Mouse (Mus musculus): Measurements from ENCODE around the gene Stambpl1.

Stambpl1 gene

DNA sequence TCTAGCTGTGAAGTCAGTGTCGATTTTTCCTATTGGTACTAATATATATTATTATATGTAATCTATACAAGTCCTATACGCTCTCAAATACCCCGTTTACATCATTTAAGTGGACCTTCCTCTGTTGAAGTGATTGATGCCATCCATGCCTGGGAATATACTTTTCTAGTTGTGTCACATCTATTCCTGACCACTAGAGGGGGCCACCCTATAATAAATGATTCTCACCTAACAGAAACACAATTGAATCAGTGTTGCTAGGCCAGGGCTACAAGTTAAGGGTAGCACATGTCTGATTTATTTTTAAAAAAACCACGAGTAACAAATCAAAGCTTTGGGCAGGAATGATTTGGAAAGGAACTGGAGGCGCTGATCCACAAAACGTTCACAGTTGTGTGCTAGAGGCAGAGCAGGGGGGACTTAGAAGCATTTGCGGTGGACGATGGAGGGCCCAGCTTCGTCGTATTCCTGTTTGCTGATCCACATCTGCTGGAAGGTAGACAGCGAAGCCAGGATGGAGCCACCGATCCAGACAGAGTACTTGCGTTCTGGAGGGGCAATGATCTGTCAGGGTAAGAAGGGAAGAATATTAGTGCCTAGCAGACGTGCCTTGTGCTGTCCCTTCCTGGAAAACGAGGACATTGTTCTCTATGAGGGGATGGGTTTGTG lies 49.4 kb downstream of the Stambpl1 start:
- DNase-seq = no peak

DNA sequence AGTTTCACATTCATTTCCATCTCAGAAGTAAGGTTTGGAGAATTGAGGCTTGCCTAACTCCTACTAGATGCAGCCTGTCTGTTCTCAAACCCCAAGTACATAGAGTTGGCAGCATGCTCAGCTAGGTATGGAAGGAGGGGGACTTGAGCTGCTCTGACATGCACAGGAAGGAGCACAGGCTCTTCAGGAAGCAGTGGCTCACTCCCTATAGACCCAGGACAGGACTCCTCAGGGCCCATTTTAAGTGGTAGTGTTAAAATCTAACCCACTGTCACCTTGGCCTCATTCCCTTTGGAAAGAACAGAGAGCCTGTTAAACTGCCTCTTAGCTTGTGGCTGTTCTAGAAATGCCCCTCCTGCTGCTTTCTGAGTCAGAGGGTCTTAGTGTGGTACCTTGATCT lies 50.9 kb downstream of the Stambpl1 start:
- no peak for DNase-seq

DNA sequence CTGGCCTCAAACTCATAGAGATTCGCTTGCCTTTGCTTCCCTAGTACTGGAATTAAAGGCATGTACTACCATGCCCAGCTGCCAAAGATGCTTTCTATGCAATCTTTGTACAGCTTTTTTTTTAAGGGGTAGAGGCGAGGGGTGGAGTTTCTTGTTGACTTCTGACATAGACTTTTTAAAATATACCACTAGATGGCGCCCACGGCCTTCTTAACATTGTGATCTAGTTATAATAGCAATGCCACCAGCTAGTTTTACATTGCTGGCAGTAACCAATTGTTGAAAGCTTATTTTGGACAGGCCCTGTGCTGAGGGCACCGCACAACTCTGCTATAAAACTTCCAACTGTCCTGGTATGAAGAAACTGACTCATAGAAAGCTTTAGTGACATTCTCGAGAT lies 52.0 kb downstream of the Stambpl1 start:
- DNase-seq = peak in 1 of 2 experiments; percentile 53

DNA sequence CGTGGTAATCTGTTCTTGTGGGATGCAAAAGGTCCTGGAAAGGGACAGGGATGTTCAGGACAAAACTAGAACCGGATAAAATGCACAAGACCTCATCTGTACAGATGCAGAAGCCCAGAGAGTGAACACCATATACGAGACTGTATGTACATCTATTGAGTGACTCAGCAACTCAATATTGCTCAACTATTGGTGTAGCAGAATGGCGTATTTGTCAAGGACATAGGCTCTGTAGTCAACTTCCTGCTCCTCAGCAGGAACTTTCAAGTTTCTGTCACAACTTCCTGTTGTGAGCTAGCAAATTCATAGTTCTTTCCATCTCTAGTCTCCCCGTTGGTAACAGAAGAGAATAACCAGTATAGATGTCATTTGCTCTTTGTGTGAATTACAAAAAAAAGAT lies 56.5 kb downstream of the Stambpl1 start:
- DNase-seq = no peak

DNA sequence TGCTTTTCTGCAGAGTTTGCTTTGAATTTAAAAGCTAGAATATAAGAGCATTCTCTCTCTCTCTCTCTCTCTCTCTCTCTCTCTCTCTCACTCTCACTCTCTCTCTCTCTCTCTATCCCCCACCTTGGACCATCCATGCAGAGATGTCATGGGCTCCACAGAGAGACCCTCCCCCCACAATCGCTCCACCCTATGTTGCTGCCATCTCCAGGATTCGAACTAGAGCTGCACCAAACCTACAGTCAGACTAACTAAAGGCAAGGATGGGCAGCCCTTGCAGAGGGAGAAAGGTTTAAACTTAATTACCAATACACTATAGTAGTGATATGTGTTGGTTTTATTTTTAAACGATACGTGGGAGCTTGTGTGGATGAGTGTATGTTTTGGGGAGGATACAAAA lies 58.6 kb downstream of the Stambpl1 start:
- DNase-seq = no peak

DNA sequence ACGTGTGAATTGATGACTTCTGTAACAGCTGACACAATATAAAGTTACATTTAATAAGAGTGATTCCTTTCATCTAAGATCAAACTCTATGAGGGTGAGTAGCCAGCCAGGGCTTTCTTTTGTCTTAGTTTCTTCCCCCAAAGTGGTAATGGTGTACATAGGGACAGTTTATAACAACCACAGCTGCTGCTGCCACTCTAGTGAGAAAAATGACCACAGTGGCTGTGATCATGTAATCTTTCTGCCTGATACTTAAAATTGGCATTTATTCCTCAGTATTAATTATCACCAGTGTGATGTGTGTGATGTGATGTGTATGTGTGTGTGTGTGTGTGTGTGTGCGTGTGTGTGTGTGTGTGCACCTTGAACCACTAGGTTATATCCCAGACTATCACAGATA lies 59.9 kb downstream of the Stambpl1 start:
- DNase-seq = no peak

DNA sequence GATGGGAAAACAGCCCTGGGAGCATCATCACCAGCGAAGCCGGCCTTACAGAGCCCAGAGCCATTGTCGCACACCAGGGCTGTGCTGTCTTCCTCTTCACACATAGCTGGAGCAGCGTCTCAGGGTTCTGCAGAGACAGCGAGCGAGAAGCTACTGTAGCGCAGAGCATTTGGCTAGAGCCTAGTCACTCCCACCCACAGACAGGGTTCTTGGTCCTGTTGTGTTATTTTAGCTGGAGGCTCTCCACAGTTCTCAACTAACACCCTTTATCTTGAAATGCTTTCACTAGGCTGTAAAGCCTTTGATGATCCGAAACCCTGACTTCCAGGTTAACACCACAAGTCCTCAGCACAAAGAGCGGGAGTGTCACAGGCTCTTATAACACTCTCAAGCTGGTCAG lies 60.4 kb downstream of the Stambpl1 start:
- no peak for DNase-seq

DNA sequence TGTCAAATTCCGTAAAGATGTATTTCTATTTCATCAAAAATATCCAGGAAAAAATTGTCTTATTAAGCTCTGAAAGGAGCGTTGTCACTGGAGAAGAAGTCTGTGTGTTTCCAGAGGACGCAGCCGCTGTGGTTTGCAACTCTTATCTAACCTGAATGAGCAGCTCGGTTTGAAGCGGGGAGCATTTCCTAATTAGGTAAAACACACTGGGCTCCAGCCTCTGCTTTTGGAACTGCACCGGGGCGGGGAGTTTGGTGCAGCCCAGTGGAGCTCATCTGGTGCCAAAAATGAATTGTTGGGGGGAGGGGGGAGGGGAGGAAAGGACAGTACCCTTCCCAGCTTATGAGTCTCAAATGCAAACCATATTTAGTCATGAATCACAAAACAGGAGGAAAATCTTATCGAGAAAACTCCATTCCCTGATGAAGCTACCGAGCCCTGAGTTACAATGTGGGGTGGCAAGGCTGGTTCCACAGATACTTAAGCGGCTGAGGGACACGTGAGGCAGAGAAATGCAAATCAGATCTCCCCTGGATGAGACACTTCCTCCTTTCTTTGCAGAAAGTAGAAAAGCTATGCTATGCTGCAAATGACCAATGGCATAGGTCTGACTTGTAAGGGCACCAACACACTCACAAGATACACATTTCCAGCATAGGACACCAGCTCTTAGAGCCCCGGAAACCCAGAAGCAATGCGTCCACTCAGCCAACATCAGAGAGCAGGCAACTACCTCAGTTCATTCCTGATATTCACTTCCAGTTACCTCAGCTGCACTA lies 62.3 kb downstream of the Stambpl1 start:
- DNase-seq = peak; percentile 37 to 47

DNA sequence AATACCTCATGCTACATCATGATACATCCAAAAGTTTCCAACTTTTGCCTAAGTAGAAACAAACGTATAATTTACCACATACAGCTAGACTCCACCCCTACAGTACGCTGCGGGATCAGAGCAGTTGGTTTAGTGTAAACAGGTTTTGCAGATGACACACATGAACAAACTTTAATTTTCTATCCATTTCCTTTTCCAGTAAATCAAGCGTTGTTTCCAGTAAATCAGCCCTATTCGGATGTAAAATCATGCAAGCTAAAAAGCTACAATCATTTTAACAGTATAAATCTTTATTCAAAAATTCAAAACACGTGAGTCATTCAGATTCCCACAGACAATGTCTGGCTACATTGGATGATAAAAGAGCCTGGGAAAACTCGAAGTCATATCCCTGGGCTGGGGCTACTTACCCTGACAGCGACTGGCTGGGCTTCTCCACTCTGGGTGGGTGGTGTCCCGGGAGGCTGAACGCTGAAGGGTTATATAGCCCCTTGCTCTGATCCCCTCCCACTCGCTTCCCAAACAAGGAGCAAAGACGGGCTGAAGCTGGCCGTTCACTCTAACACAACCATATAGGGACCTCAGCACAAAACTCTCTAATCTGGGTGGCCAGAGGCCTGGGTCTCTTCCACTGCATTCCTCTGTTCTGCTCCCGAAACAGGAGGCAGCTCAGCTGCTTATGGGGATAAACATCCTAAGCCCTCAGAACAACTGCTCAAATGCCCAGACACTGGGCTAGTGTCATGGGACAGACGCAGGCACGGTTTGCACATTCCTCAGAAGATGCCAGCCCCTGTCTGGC lies 63.1 kb downstream of the Stambpl1 start, which contains the start of gene Acta2:
TSS of gene Acta2 (minus strand) at position 711 of the 802 bp plus-strand sequence.
- no peak for DNase-seq

DNA sequence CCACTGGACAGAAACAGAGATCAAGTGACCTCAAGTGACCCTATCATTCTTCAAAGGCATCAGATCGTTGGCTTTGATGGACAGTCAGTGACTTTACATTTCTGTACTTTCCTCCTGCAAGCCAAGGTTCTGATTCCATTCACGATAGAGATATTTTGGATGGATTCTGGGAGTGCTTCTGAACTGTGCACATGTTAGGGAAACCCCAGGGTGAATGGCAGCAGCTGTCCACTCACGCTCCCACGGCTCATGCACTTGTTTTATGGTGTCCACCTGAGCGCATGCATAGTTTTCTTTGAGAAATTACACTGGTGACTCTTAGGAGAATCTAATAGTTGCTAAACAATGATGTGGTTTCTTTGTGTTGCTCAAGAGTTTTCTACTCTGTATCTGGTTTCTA lies 64.1 kb downstream of the Stambpl1 start:
- no peak for DNase-seq

DNA sequence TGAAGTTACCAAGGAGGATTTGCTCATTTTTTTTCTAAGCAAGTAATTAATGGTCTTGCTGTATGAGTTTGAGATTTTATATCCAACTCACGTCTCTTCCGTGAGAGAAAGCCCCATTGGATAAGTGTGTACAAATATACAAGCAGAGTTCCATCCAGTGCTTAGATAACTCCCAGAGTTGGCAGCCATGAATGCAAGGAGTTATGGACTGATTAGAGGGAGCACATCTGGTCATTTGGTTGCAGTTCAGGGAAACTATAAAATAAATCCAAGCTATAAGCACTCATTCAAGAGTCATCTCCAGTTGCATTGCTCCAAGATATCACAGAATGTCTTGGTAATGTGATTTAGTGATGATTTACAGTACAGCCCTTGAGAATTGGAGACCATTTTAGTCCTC lies 64.9 kb downstream of the Stambpl1 start:
- DNase-seq = no peak

DNA sequence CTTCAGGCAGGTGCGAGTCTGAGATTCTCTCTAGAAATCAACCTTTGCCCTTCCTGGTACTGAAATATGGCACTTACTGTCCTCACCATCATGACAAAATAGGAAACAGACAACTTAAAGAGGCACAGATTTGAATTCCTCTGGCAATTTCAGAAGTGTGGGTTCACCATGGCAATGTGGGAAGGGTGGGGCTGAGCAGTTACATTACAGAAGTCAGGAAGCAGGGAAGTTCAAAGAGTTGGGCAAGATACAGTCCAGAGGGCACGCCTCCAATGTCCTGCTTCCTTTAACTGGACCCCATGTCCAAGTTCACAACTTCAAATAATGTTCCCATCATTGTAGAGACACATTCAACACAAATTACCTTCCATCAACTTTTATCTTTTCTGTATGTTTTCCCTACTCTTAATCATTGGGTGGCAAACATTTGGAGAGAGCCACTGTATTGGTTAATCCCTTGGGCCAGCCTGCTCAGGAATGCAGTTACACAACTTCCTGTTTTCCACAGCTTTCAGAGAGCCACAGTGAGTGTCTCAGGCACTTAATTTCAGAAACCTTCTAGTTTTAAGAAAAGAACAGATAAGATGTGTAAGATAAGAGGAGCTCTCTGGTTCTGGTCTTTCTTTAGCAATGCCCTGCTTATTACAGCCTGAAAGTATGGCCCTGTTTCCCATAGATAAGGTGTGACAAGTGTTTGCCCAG lies 70.4 kb downstream of the Stambpl1 start:
- DNase-seq = no peak

DNA sequence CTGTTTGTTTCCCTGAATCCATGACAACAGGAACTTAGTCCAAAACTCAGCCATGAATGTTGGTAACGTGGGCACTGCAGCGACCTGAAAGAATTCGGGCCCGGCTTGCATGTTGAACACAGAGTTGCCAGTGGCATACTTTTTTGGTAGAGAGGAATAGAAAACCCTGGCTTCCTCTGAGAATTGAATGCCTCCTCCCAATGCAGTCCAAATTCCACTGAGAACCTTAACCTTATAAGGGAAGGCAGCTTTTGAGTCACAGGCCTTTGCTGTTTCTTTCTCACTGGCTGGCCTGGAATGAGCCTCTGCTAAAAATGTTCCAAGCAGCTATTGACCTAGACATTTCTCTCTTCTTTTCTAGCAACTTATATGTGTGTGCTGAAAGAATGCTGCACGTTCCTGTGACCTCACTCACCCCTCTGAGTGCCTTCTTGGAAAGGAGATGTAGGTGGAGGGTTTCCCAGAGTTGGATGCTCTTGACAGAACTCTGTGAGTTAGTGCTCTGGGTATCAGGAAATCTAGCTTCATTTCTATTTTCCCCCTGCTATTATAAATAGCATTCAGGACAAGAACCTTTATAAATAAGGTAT lies 73.7 kb downstream of the Stambpl1 start:
- no peak for DNase-seq

DNA sequence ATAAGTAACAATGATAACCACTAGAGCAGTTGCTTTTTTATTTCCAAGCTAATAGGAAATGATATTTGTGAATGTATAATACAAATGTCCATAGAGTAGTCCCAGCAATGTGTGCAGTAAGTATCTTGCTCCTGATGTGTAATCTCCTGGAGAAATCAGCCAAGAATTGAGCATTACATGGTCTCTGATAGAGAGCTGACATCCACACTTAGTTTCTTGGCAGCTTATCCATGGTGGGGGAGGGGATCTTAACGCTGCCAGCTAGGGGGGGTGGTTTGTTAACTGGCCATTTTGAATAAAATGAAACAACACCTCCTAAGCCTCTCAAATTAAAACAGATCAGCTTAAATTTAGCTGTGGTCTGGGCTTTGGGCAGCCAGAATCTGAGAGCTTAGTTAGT lies 77.0 kb downstream of the Stambpl1 start:
- DNase-seq = no peak

DNA sequence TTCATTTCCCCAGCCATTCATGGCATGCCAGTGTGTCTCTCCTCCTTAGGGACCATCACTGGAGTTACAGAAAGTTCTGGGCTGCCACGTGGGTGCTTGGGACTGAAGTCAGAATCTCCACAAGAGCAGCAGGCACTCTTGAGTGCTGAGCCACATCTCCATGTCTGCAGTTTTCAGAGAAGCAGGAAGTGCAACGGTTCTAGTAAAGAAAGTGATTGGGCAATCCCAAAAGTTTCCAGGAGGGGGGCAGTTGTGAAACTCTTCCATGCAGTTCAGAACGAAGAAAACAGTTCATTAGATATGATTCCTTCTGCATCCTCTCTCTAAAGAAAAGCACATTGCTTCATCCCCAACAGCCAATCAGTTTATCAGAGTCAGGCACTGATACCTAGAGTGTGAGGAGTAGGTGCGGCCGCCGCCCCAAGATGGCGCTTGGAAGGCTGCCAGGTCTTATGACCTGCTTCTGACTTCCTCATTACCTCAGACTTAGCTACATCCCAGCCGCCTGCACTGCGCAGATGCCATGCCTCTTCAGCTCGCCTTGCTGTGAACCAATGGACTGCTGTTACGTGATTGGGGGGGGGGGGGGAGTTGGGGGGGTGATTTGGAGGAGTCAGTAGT lies 78.2 kb downstream of the Stambpl1 start:
- DNase-seq = no peak

DNA sequence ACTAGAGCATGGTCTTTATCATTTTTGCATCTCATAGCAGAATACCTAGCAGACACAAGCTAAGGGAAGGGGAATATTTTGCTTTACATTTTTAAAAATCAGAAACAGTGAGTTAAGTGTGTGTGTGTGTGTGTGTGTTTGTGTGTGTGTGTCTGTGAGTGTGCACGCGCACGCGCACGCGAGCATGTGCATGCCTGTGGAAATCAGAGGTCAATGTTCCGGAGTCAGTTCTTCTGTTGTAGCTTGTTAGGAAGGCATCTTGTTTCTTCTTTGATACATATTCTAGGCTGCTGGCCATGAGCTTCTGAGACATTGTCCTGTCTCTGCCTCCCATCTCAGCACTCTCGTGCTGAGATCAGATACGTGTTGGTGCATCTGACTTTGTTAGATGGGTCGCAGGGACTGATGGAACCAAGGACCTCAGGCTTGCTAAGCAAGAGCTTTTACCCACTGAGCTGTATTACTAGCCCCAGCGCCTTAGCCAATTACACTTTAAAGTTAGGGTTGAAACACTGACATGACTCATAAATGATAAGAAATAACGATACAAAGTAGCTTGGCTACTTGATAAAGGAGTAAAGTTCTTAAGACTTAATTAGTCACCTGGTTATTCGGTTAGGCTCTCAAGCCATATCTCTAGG lies 78.9 kb downstream of the Stambpl1 start:
- DNase-seq = no peak

DNA sequence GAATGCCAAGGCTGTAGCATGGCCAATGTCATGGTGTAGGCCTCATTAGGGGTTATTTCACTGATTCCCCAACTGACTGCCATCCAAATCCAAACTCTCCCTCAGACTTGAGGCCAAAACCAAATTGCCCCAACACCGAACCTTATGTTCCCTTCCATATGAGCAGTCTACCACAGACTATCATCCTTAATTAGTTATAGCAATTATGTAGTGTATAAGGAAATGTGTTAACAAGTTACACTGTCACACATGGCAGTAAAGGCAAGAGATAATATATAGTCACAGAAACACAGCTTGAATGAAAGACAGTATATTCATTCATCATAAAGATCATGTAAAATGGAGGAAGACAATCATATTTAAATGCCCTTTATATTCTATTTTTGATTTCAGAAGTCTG lies 81.0 kb downstream of the Stambpl1 start:
- no peak for DNase-seq

DNA sequence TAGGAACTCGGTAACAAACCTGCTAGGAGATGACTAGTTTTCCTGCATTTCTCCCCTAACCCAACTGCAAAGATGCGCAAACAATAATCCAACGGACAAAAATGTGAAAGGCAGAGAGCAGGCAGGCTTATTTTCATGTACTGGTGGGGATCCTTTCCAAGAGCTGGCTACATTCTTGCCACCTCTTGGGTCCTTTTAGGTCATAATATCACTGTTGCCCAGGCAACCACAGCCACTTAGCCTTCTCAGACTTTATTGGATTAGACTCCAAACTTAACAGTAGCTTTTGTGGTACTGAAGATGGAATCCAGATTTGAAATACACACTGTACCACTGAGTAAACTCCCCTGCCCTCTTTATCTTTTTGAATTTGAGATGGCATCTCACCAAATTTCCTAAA lies 86.0 kb downstream of the Stambpl1 start:
- no peak for DNase-seq

DNA sequence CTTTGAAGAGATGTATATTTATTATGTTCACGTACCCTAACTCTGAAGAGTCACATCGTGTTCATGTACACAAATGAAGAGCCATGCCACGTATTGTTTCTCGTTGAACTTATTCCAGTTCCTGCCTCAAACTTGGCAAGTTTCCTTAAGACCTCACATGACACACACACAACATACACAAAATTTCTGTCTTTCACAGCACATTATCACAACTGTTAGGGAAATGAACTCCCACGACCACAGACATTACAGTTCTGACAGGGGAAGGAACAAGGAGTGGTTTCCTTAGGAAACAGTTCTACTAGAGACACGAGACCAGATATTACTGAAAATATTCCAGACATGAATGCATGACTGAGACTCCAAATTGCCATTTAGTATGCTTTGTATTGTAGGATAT lies 91.6 kb downstream of the Stambpl1 start:
- DNase-seq = no peak

DNA sequence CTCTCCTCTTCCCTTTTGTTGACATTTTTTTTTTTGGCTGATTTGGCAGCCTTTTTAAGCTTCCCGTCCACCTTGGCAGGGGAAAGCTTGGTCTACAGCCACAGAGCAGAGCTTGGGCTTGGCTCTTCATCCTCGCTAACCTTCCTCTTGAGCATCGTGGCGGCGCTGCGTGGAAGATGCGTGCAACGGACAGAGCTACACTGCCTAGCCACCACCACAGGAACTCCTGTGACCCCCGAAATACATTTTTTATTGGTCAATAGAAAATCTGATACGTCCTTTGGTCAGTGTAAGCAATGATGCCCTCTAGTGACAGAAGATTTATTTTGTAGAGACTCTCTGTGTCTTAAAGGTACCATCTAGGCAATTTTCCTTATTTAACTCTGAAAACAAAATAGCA lies 92.4 kb downstream of the Stambpl1 start:
- no peak for DNase-seq

DNA sequence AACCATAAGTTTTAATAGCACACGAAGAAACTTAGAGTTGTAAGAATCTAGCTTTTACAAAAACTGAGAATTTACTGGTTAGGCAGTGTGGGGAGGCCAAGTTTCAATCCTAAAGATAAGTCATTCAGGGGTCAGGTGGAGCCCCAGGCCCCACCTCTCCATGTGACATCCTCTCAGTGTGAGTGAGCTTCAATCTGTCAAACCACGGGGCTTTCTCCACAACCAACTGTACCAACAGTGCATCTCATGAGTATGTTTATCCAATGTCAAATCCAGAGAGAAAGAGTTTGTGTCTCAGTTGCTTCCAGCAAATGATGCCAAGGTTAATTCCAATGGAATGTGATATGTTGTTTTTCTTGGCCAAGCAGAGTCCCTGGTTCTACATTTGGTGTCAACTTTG lies 92.8 kb downstream of the Stambpl1 start:
- DNase-seq = no peak

DNA sequence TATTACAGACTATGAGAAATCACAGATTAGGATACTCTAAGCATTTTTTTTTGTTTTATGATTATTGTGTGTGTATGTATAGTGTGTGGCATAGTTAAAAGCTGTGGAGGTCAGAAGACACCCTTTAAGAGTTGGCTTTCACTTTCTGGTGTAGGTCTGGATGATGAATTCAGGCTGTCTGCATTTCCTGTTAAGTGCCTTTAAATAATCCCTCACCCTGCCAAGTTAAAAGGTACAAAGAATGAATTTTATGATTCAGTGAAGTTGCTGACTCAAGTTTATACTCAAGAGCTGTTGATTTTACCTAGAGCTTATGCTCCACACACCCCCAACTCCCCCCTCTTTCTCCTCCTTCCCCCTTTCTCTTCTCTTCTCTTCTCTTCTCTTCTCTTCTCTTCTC lies 95.2 kb downstream of the Stambpl1 start:
- DNase-seq = no peak

Measured in spleen, adult 18-20 months (tissue).